Comparison of ENCODE assay signal across 31 mouse cellular contexts in genomic region chr7:114837268-114837667, GRCm38 (mm10).
A peak's percentile ranks its signal among the peaks of the same experiment; 100 is the strongest.
DNase-seq lines count a peak whose midpoint lies in the region; ATAC-seq and TF ChIP-seq lines count a peak whose summit lies in the region.
"Had no signal": no experiment of that assay in that cellular context is flagged by ENCODE, and none has a peak within 500 bp of the region (broad histone marks: within the 10 kb centered on the region; RNA-seq: fewer than 3 reads in every experiment).

No protein-coding gene starts in this region.

- no peak for DNase-seq in frontal cortex, postnatal 10 days (ENCODE audit: low spot score in 2 of 2)
- DNase-seq in lung, postnatal 0 days (ENCODE audit: low spot score): peak; percentile 22
- DNase-seq in lung, postnatal 36 days: no peak
- peak; percentile 3 for DNase-seq in Patski (ENCODE audit: low read depth, low spot score)
- DNase-seq in layer of hippocampus, adult 9-11 months: peak; percentile 62
- no peak for DNase-seq in ovary, postnatal 36 days (ENCODE audit: low spot score)
- DNase-seq: adrenal gland, postnatal 14 days; cerebellum, adult 18-20 months; cerebellum, postnatal 14 days; forebrain, postnatal 0 days; gastrocnemius, postnatal 36 days; heart, adult 18-20 months; heart, postnatal 36 days; kidney, adult 8-10 months; kidney, postnatal 4 days; midbrain, embryonic 14.5 days; thymus, adult 2 months; thymus, postnatal 36 days had no signal

- peak; percentile 97 for ATAC-seq in frontal cortex, adult (ENCODE audit: low TSS enrichment)
- no peak for ATAC-seq in lung, postnatal 0 days
- ATAC-seq in Patski: no peak
- no peak for ATAC-seq in hindbrain, embryonic 12.5 days (ENCODE audit: low FRiP score)
- ATAC-seq: forebrain, postnatal 0 days; intestine, embryonic 16.5 days had no signal

- H3K27ac ChIP-seq in lung, postnatal 0 days (ENCODE audit: low read length): no peak overlapping the region
- H3K27ac ChIP-seq in hindbrain, embryonic 12.5 days: no peak overlapping the region
- H3K27ac ChIP-seq: forebrain, embryonic 12.5 days; hindbrain, embryonic 13.5 days; kidney, postnatal 0 days; limb, embryonic 12.5 days; liver, embryonic 15.5 days; macrophage; neural tube, embryonic 15.5 days; stomach, postnatal 0 days had no signal

- H3K4me2 ChIP-seq in lung, postnatal 0 days (replicated peaks; ENCODE audit: low read depth, low read length): no peak overlapping the region
- no peak overlapping the region for H3K4me2 ChIP-seq in hindbrain, embryonic 12.5 days (replicated peaks)
- H3K4me2 ChIP-seq: forebrain, embryonic 12.5 days; heart, embryonic 11.5 days; hindbrain, embryonic 13.5 days; limb, embryonic 12.5 days; liver, embryonic 15.5 days; neural tube, embryonic 15.5 days had no signal

- no peak overlapping the region for H3K9ac ChIP-seq in lung, postnatal 0 days (replicated peaks; ENCODE audit: low read depth)
- H3K9ac ChIP-seq in hindbrain, embryonic 12.5 days: no peak overlapping the region
- H3K9ac ChIP-seq: forebrain, embryonic 12.5 days; forebrain, postnatal 0 days; hindbrain, embryonic 13.5 days; limb, embryonic 12.5 days; liver, embryonic 15.5 days; neural tube, embryonic 15.5 days had no signal

- no peak for TF ChIP-seq CTCF in lung, postnatal 0 days (IDR thresholded peaks at IDR 0.05)
- TF ChIP-seq CTCF in Patski (IDR thresholded peaks at IDR 0.05): no peak

- WGBS in lung, postnatal 0 days: 43% methylated on average over 3 of the region's 3 CpGs
- 84% methylated on average over 3 of the region's 3 CpGs for WGBS in hindbrain, embryonic 12.5 days

- no peaks in the 10 kb centered on the region for H3K9me3 ChIP-seq in lung, postnatal 0 days (ENCODE audit: low read length)
- H3K9me3 ChIP-seq in hindbrain, embryonic 12.5 days (replicated peaks): no peaks in the 10 kb centered on the region
- H3K9me3 ChIP-seq: forebrain, embryonic 12.5 days; G1E; hindbrain, embryonic 13.5 days; limb, embryonic 12.5 days; liver, embryonic 15.5 days; neural tube, embryonic 15.5 days had no signal

- in situ Hi-C loops in Patski (cut with MboI; ENCODE audit: low pct_unique_long_range_greater_than_20kb): no loop called here

- POLR2A ChIA-PET in Patski (lab: Charles Lee): no interaction called here

- no peaks in the 10 kb centered on the region; the same call in 1 of the 2 replicates for H3K4me1 ChIP-seq in lung, postnatal 0 days (ENCODE audit: insufficient read depth, low read depth, low read length)
- H3K4me1 ChIP-seq in hindbrain, embryonic 12.5 days: peaks cover 4% of the 10 kb centered on the region; the same call in 1 of the 2 replicates
- H3K4me1 ChIP-seq: liver, embryonic 15.5 days had no signal

- H3K27me3 ChIP-seq in lung, postnatal 0 days (replicated peaks; ENCODE audit: insufficient read depth, low read length): no peaks in the 10 kb centered on the region
- no peaks in the 10 kb centered on the region for H3K27me3 ChIP-seq in Patski
- no peaks in the 10 kb centered on the region for H3K27me3 ChIP-seq in hindbrain, embryonic 12.5 days
- H3K27me3 ChIP-seq: hindbrain, embryonic 13.5 days; liver, embryonic 15.5 days; neural tube, embryonic 15.5 days had no signal

- H3K36me3 ChIP-seq in lung, postnatal 0 days (ENCODE audit: insufficient read depth, low read length): no peaks in the 10 kb centered on the region
- no peaks in the 10 kb centered on the region for H3K36me3 ChIP-seq in hindbrain, embryonic 12.5 days
- H3K36me3 ChIP-seq: forebrain, embryonic 12.5 days; G1E; hindbrain, embryonic 13.5 days; limb, embryonic 12.5 days; liver, embryonic 15.5 days; neural tube, embryonic 15.5 days had no signal

- CTCF ChIA-PET in Patski (lab: Charles Lee): interaction anchor here (1.1 kb wide), 1 partner anchor 20 kb away, joined by 3 read pairs; no protein-coding TSS in a partner anchor

- no peak overlapping the region for H3K4me3 ChIP-seq in lung, postnatal 0 days (ENCODE audit: low read depth, low read length)
- no peak overlapping the region for H3K4me3 ChIP-seq in hindbrain, embryonic 12.5 days
- H3K4me3 ChIP-seq: forebrain, embryonic 12.5 days; hindbrain, embryonic 13.5 days; limb, embryonic 12.5 days; liver, embryonic 15.5 days; neural tube, embryonic 15.5 days had no signal

- TF ChIP-seq EP300 in lung, postnatal 0 days (IDR thresholded peaks at IDR 0.05): no peak

Comparison
In these comparisons a context has a peak if more than half of its experiments do, and no peak if none do; other contexts are left out.
1. DNase-seq: peak in lung, postnatal 0 days (single experiment), Patski (single experiment) and layer of hippocampus, adult 9-11 months (single experiment); none in frontal cortex, postnatal 10 days (0 of 2), lung, postnatal 36 days (single experiment) and ovary, postnatal 36 days (single experiment).